Mouse (Mus musculus) activated CD4-positive, CD25-positive, alpha-beta regulatory T cell, adult 9 weeks (primary cell): Measurements from ENCODE around the gene Sh3bgrl3. TPM values are rescaled to one million over a fixed set of nuclear protein-coding genes. Genes with fewer than 3 reads are reported as not detected.

ENCODE experiments used
- polyA plus RNA-seq: library from polyadenylated mRNA; unstranded; fragments of 100-300 nt; shearing (Covaris generic); gene quantifications from one replicate; pipeline ENCODE4 v1.2.1, GENCODE M21; 2017

Sh3bgrl3 gene
- polyA plus RNA-seq = 1,513 TPM

DNA sequence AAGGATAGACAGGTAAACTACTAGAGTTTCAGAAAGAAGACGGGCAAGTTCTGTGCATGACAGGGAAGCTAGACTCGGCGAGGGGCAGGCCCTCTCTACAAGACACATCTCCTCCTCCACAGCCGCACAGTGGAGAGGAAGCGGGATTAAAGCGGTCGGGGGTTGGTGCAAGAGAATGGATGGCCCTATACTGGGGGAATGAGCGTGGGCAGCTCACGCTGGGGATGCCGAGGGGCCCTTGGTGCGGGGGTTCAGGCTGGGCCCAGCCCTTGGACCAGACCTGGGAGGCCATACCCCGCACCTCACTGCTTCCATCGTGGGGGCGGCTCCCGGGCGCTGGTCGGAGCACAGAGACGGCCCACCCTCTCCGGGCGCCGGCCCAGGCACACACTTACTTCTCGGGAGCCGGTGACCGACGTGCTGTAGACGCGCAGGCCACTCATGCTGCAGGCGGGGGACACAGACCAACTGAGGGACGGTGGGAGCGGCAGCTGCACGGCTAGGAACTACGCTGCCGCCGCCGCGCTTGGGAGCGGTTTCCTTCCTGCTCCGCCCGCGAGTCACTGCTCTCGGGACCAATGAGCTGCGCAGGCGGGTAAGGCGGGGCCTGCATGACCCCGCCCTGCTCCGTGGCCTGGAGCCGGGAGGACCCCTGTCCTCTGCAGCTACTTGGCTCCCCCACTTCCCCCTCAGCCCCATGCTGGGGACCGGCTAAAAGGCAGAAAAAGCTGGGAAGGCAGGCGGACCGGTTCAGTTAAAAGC is at the start of gene Sh3bgrl3:
Gene Sh3bgrl3 (minus strand): TSS at position 569 of the 762 bp plus-strand sequence.

DNA sequence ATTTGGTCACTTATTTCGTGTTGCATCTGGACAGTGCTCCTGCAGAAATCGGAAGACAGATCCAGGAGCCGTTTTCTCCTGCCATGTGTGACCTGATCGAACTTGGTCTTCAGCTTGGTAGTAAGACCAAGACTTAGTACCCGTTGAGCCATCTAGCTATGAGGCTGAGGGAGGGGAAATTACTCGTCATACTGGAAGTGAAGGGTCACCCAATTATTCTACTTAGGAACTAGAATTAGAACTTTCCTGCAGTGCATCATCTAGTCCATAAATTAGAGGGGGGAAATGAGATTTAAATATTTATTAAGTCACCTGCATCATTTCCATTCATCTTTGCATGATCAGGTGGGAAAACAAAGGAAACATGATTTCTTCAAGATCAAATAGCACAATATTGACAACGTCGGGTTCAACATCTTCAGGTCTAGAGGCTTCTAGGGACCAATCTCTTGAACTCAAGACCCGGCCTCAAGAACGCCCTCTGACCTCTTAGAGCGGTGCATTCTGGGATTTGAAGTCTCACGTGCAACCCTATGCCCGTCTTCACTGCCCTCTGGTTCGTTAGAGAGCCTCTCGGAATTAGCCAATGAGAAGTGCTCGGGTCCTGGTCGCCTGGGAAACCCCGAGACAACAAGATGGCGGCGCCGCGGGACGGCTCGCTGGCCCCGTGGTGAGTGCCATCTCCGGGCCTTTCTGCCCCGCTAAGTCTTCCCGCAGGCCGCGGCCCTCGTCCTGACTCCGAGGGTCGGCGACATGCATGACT is 26.4 kb downstream of the Sh3bgrl3 start, which contains the start of gene Ubxn11:
Gene Ubxn11 (plus strand): TSS at position 592 of the 763 bp plus-strand sequence.

DNA sequence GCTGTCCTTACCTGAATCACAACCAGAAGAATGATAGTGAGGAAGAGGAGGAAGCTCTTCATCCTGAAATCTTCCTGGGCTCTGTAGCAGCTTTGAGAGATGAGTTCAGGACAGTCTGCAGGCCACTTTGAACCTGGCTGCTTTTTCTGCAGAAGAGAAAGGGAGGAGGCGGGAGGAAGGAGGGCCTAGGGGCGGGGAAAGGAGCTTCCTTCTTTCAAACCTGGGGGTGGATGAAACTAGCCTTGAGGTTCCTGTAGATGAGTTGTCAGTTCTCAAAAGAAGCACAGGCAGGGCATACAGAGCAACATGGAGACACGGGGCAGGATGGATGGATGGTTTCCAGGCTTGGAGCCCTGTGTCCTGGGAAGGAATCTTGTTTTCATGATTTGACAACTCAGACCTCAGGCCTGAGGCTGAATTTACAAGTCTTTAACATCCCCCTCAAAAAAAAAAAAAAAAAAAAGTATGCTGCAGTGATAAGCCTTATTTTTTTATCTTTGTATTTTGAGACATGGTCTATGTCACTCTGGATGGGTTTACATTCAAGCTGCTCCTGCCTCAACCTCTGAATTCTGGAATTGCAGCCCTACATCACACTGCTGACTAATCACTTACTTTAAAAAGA is 33.6 kb downstream of the Sh3bgrl3 start, which contains the start of gene Cd52:
Gene Cd52 (minus strand): TSS at position 160 of the 625 bp plus-strand sequence.

Other genes with a start within 250 kb of the Sh3bgrl3 start
- 295 TPM for gene Rps6ka1, start 241.0 kb downstream of the Sh3bgrl3 start, polyA plus RNA-seq
- gene Hmgn2, start 160.1 kb downstream of the Sh3bgrl3 start, polyA plus RNA-seq = 392 TPM
- 37.4 TPM for gene Dhdds, start 127.9 kb downstream of the Sh3bgrl3 start, polyA plus RNA-seq
- not detected for gene Lin28a, start 109.9 kb downstream of the Sh3bgrl3 start, polyA plus RNA-seq
- 1.5 TPM for gene Zfp683, start 75.0 kb downstream of the Sh3bgrl3 start, polyA plus RNA-seq
- gene Crybg2, start 68.0 kb downstream of the Sh3bgrl3 start, polyA plus RNA-seq = 15.4 TPM
- 3,032 TPM for gene Cd52, start 33.7 kb downstream of the Sh3bgrl3 start, polyA plus RNA-seq
- gene Ubxn11, start 26.2 kb downstream of the Sh3bgrl3 start, polyA plus RNA-seq = 41.2 TPM
- gene Cep85, start 58.3 kb upstream of the Sh3bgrl3 start, polyA plus RNA-seq = 84.8 TPM
- gene Gm7534, start 74.2 kb upstream of the Sh3bgrl3 start, polyA plus RNA-seq = not detected
- gene Catsper4, start 98.6 kb upstream of the Sh3bgrl3 start, polyA plus RNA-seq = not detected
- gene Cnksr1, start 109.6 kb upstream of the Sh3bgrl3 start, polyA plus RNA-seq = 0.33 TPM
- 9.6 TPM for gene E130218I03Rik, start 114.9 kb upstream of the Sh3bgrl3 start, polyA plus RNA-seq
- gene Zfp593, start 116.8 kb upstream of the Sh3bgrl3 start, polyA plus RNA-seq = 16.6 TPM
- gene Gm30191, start 118.1 kb upstream of the Sh3bgrl3 start, polyA plus RNA-seq = not detected
- not detected for gene Grrp1, start 125.3 kb upstream of the Sh3bgrl3 start, polyA plus RNA-seq
- 23.7 TPM for gene Pdik1l, start 159.1 kb upstream of the Sh3bgrl3 start, polyA plus RNA-seq
- gene Trim63, start 186.3 kb upstream of the Sh3bgrl3 start, polyA plus RNA-seq = not detected
- gene Slc30a2, start 214.4 kb upstream of the Sh3bgrl3 start, polyA plus RNA-seq = 0.51 TPM